Mouse (Mus musculus): ENCODE measurements around the gene Olfr437. TPM values are rescaled to one million over a fixed set of nuclear protein-coding genes. Genes with fewer than 3 reads are reported as not detected.
"Not testable (repeated sequence)": the region's sequence is repeated elsewhere in the genome, so short reads cannot be mapped to it uniquely, and the experiment has no call there.

Olfr437 gene
- polyA plus RNA-seq (2015; fragmentation: Nextera tagmentation; extraction: Ambion mirVana), result not detected in 2 replicates

DNA sequence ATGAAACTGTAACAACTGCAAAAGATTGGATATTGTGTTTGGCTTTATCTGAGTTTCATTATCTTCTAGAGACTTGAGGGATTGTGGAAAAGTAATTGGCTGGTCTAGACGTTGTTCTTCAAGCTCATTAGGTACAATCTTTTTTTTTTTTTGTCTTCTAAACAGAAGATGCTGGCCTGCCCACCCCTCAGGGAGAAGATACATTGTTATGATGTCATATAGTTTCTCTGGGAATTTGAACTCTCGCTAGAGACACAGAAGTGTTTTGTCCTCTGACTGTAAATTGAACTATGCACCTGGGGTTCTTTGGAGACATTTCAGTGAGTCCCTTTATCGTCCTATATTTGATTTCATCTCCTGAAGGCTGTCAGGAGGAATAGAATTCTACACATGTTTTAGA lies at the start of gene Olfr437:
Gene Olfr437, plus strand, starts transcription at position 301 of the 400 bp plus-strand sequence.
- Histone ChIP-seq H3K9me3 (ENCODE audit: low read length) (no peaks in the 10 kb centered on the region), H3K4me1 (ENCODE audit: insufficient read depth, low read length) (no peaks in the 10 kb centered on the region), H3K27ac (ENCODE audit: low read length) (no peak within 1 kb of the TSS), H3K4me3 (ENCODE audit: low read length) (no peak within 1 kb of the TSS), H3K36me3 (ENCODE audit: insufficient read depth, low read length) (no peaks in the 10 kb centered on the region), H3K27me3 (ENCODE audit: insufficient read depth, low read length) (no peaks in the 10 kb centered on the region), H3K4me2 (replicated peaks; ENCODE audit: low read depth, low read length) (no peak within 1 kb of the TSS), H3K9ac (replicated peaks; ENCODE audit: low read length) (no peak within 1 kb of the TSS)
- 69% methylated on average over 3 of the region's 3 CpGs for WGBS
- no peak for ATAC-seq (ENCODE audit: low FRiP score, low TSS enrichment)

DNA sequence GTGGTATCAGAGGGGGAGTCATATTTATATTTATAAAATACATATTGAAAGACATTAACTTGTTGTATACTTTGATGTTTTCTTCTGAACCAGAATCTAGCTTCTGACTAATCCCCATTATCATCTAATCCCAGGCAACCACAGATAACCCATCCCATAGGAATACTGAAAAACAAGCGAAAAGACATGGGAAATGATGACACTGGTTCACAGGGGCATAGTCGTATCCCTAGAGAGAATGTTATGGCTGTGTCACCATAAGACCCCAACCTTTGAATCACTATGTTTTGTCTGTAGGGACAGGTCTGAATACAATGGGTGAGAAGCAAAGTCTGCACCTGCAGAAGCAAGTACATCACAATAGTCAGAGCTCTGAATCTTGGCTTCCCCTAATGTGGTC lies 16.8 kb upstream of the Olfr437 start, which contains the start of gene Olfr237-ps1:
Gene Olfr237-ps1, plus strand, starts transcription at position 301 of the 400 bp plus-strand sequence.
- not testable (repeated sequence) for ATAC-seq (ENCODE audit: low FRiP score, low TSS enrichment); H3K9ac ChIP-seq (replicated peaks; ENCODE audit: low read length); H3K4me2 ChIP-seq (replicated peaks; ENCODE audit: low read depth, low read length); H3K36me3 ChIP-seq (ENCODE audit: insufficient read depth, low read length); H3K4me3 ChIP-seq (ENCODE audit: low read length); H3K27me3 ChIP-seq (ENCODE audit: insufficient read depth, low read length); H3K4me1 ChIP-seq (ENCODE audit: insufficient read depth, low read length); H3K9me3 ChIP-seq (ENCODE audit: low read length); H3K27ac ChIP-seq (ENCODE audit: low read length)
- 89% methylated on average over 2 of the region's 2 CpGs for WGBS

DNA sequence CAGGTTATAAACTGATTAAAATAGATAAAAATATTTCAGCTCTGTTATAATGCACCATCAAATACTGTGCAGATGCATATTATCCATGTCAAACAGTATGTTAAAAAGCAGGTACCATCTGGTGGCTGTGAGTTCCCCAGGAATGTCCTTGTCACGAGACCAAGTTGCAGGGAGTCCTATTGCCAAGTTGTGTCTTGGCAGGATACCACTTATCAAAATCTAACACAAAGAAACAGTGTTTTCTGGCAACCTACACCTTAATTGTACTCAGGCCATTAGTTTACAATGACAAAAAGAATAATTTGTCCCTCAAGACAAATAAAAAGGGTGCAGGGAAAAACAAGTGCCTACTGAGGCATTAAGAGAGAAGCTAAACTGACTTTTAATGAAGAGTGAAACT lies 3.6 kb upstream of the Olfr437 start:
- no peak overlapping the region for H3K27ac ChIP-seq (ENCODE audit: low read length)
- H3K9ac ChIP-seq (replicated peaks; ENCODE audit: low read length), result no peak overlapping the region
- H3K36me3 ChIP-seq (ENCODE audit: insufficient read depth, low read length), result no peaks in the 10 kb centered on the region
- no peaks in the 10 kb centered on the region for H3K27me3 ChIP-seq (ENCODE audit: insufficient read depth, low read length)
- H3K4me2 ChIP-seq (replicated peaks; ENCODE audit: low read depth, low read length), result no peak overlapping the region
- no peak overlapping the region for H3K4me3 ChIP-seq (ENCODE audit: low read length)
- no peaks in the 10 kb centered on the region for H3K4me1 ChIP-seq (ENCODE audit: insufficient read depth, low read length)
- H3K9me3 ChIP-seq (ENCODE audit: low read length), result no peaks in the 10 kb centered on the region
- no peak for ATAC-seq (ENCODE audit: low FRiP score, low TSS enrichment)
- WGBS, result 74% methylated on average over 1 of the region's 1 CpGs

DNA sequence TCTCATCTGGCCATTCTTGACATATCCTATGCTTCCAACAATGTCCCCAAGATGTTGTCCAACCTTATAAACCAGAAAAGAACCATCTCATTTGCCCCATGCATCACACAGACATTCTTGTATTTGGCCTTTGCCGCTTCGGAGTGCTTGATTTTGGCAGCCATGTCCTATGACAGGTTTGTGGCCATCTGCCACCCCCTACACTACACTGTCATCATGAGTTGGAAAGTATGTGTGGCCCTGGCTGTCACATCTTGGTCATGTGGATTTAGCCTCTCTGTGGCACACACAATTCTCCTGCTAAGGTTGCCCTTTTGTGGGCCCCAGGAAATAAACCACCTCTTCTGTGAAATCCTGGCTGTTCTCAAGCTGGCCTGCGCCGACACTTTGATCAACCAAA lies 4.2 kb downstream of the Olfr437 start:
- no peak overlapping the region for H3K9ac ChIP-seq (replicated peaks; ENCODE audit: low read length)
- H3K4me2 ChIP-seq (replicated peaks; ENCODE audit: low read depth, low read length), result no peak overlapping the region
- 91% methylated on average over 4 of the region's 4 CpGs for WGBS
- H3K9me3 ChIP-seq (ENCODE audit: low read length), result no peaks in the 10 kb centered on the region
- H3K36me3 ChIP-seq (ENCODE audit: insufficient read depth, low read length), result no peaks in the 10 kb centered on the region
- H3K4me1 ChIP-seq (ENCODE audit: insufficient read depth, low read length), result no peaks in the 10 kb centered on the region
- no peak overlapping the region for H3K27ac ChIP-seq (ENCODE audit: low read length)
- no peaks in the 10 kb centered on the region for H3K27me3 ChIP-seq (ENCODE audit: insufficient read depth, low read length)
- no peak for ATAC-seq (ENCODE audit: low FRiP score, low TSS enrichment)
- H3K4me3 ChIP-seq (ENCODE audit: low read length), result no peak overlapping the region

DNA sequence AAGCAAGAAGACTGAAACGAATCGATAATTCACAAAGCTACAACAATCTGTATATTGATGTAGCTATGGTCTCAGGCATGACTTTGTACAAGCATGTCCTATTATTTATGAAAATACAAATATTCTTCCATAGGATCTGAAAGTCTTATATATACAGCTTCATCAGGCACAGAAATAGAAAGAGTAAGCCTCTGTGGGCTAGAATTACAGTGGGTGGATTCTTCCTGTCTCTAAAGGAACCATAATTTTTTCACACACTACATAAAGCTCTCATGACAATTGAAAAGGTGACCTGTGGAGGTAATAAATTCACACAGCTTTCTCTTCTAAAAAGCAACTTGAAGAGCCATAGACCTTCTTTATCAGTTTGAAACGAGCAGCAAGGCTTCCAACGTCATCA lies 8.8 kb downstream of the Olfr437 start, which contains the start of gene Olfr13:
Gene Olfr13, plus strand, starts transcription at position 301 of the 400 bp plus-strand sequence.
- Histone ChIP-seq H3K4me1 (ENCODE audit: insufficient read depth, low read length) (no peaks in the 10 kb centered on the region), H3K4me3 (ENCODE audit: low read length) (no peak within 1 kb of the TSS), H3K36me3 (ENCODE audit: insufficient read depth, low read length) (no peaks in the 10 kb centered on the region), H3K9me3 (ENCODE audit: low read length) (no peaks in the 10 kb centered on the region), H3K9ac (replicated peaks; ENCODE audit: low read length) (no peak within 1 kb of the TSS), H3K27me3 (ENCODE audit: insufficient read depth, low read length) (no peaks in the 10 kb centered on the region), H3K27ac (ENCODE audit: low read length) (no peak within 1 kb of the TSS), H3K4me2 (replicated peaks; ENCODE audit: low read depth, low read length) (no peak within 1 kb of the TSS)
- 55% methylated on average over 4 of the region's 4 CpGs for WGBS
- no peak for ATAC-seq (ENCODE audit: low FRiP score, low TSS enrichment)

DNA sequence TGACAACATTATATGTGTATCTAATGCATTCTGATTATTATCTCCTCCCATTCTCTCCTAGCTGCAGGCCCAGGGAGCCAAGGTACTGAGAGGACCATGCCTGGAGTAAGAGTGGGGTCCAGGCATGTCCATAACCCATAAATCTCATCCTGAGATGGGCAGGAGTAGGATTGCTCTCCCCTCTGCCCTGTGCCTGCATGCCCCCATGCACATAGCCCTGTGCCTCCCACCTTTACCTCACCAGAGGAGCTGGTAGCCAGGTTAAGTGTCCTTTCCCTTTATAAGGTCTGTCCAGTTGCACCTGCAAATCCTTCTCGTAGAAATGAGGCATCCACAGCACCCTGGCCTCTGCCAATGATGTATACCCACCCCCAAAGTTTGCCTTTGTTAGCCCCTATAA lies 15.0 kb downstream of the Olfr437 start:
- H3K9ac ChIP-seq (replicated peaks; ENCODE audit: low read length), result no peak overlapping the region
- H3K27me3 ChIP-seq (ENCODE audit: insufficient read depth, low read length), result no peaks in the 10 kb centered on the region
- no peak overlapping the region for H3K27ac ChIP-seq (ENCODE audit: low read length)
- 59% methylated on average over 1 of the region's 1 CpGs for WGBS
- no peaks in the 10 kb centered on the region for H3K9me3 ChIP-seq (ENCODE audit: low read length)
- H3K36me3 ChIP-seq (ENCODE audit: insufficient read depth, low read length), result no peaks in the 10 kb centered on the region
- H3K4me1 ChIP-seq (ENCODE audit: insufficient read depth, low read length), result no peaks in the 10 kb centered on the region
- H3K4me2 ChIP-seq (replicated peaks; ENCODE audit: low read depth, low read length), result no peak overlapping the region
- no peak overlapping the region for H3K4me3 ChIP-seq (ENCODE audit: low read length)
- ATAC-seq (ENCODE audit: low FRiP score, low TSS enrichment), result no peak

DNA sequence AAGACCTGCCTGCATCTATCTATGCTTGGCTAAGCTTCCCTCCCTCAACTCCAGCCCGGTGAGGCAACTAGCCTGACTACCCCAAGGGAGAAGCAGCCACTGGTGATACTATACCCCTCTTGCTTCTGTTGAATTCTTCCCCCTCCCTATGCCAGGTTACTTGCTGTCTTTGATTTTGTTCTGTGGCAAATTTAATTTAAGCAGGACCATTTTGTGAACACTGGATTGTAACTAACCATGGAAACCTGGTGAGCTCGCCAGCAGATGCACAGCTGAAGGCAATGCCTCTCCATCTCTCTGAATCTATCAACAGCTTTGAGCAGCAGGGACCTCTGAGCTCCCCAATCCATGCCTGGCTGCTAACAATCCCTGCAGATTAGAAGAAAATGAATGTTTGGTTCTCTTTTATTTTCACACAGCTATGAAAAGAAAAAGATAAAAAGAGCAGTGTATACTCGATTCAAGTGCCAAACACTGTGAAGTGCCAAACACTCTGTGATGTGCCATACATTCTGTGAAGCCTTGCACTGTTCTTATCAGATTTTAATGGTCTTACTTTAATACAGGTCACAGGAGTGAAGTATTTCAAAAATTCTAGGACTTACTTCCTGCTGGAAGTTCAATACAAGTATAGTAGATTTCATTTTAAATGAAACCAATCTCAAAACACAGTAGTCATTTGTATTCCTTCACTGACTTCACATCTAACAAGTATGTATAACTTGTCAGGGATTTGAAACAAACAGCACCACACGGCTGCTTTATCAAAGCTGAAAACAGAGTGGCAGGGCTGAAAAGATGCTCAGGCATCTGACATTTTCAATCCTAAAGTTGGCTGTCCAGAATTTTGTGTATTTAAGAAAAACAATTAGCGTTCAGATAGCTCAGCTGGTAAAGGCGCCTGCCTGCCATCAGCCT lies 15.8 kb downstream of the Olfr437 start:
- no peak overlapping the region for H3K4me2 ChIP-seq (replicated peaks; ENCODE audit: low read depth, low read length)
- H3K4me3 ChIP-seq (ENCODE audit: low read length), result no peak overlapping the region
- no peaks in the 10 kb centered on the region for H3K4me1 ChIP-seq (ENCODE audit: insufficient read depth, low read length)
- no peak for ATAC-seq (ENCODE audit: low FRiP score, low TSS enrichment)
- H3K36me3 ChIP-seq (ENCODE audit: insufficient read depth, low read length), result no peaks in the 10 kb centered on the region
- H3K9ac ChIP-seq (replicated peaks; ENCODE audit: low read length), result no peak overlapping the region
- H3K27me3 ChIP-seq (ENCODE audit: insufficient read depth, low read length), result no peaks in the 10 kb centered on the region
- WGBS, result 68% methylated on average over 6 of the region's 6 CpGs
- no peak overlapping the region for H3K27ac ChIP-seq (ENCODE audit: low read length)
- no peaks in the 10 kb centered on the region for H3K9me3 ChIP-seq (ENCODE audit: low read length)

DNA sequence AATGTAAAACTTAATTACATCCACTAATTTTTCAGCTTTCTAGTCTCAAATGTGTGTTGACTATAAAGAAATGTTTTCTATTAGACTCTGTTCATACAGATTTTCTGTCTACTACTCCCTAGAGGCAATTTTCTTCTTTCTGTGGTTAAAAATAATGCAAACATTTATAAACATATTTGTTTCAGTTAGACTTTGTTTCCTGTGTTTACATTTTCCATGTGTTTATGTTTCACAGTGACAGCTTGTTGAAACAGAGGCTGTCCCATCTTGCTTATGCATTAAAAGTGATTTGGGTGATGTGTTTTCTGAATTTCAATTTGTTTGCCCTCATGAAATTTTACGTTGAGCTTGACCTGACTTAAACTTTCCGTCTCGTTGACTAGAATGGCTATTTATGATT lies 27.9 kb downstream of the Olfr437 start:
- Histone ChIP-seq H3K4me3 (ENCODE audit: low read length) (no peak overlapping the region), H3K36me3 (ENCODE audit: insufficient read depth, low read length) (no peaks in the 10 kb centered on the region), H3K27me3 (ENCODE audit: insufficient read depth, low read length) (no peaks in the 10 kb centered on the region), H3K9ac (replicated peaks; ENCODE audit: low read length) (no peak overlapping the region), H3K9me3 (ENCODE audit: low read length) (no peaks in the 10 kb centered on the region), H3K27ac (ENCODE audit: low read length) (no peak overlapping the region), H3K4me2 (replicated peaks; ENCODE audit: low read depth, low read length) (no peak overlapping the region), H3K4me1 (ENCODE audit: insufficient read depth, low read length) (no peaks in the 10 kb centered on the region)
- 69% methylated on average over 3 of the region's 3 CpGs for WGBS
- ATAC-seq (ENCODE audit: low FRiP score, low TSS enrichment), result no peak

DNA sequence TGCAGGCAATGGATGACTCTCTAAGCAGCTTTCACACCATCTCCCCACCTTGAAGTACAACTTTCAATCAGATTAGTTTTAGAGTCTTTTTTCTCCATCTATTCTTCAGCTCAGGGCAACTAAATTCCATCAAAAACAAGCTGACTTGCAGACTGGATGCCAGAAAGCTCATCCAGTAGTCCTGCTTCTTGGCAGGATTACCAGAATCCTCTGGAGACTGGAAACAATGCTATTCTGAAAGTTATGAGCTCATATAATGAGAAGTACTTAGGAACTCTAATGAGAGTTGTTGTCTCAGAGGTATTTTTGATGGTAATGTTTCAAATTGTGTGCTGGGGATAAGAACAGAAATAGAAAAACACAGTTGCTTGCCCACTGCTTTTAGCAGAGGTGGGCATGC lies 33.7 kb downstream of the Olfr437 start, which contains the start of gene Olfr435:
Gene Olfr435, plus strand, starts transcription at position 366 of the 400 bp plus-strand sequence.
- Histone ChIP-seq H3K36me3 (ENCODE audit: insufficient read depth, low read length) (no peaks in the 10 kb centered on the region), H3K4me3 (ENCODE audit: low read length) (no peak within 1 kb of the TSS), H3K4me2 (replicated peaks; ENCODE audit: low read depth, low read length) (no peak within 1 kb of the TSS), H3K9ac (replicated peaks; ENCODE audit: low read length) (no peak within 1 kb of the TSS), H3K27ac (ENCODE audit: low read length) (no peak within 1 kb of the TSS), H3K4me1 (ENCODE audit: insufficient read depth, low read length) (no peaks in the 10 kb centered on the region), H3K9me3 (ENCODE audit: low read length) (no peaks in the 10 kb centered on the region), H3K27me3 (ENCODE audit: insufficient read depth, low read length) (no peaks in the 10 kb centered on the region)
- ATAC-seq (ENCODE audit: low FRiP score, low TSS enrichment), result no peak

DNA sequence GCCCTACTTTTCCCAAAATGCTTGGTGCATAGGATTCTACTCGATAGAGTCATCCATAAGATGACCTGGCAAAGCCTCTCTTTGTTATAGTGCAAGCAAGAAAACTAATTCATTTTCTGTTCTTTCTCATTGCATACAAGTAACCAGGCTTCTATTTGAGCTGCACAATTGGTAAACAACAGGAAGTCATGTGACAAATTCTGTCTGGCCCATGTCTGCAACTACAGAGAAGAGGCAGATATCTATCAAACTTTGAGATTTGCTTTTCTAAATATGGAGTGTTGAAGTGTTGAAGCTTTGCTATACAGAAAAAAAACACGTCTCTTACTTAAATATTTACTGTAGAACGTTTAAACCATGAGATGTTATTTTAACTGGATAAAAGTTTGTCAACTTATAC lies 35.0 kb downstream of the Olfr437 start:
- Histone ChIP-seq H3K4me1 (ENCODE audit: insufficient read depth, low read length) (no peaks in the 10 kb centered on the region), H3K4me2 (replicated peaks; ENCODE audit: low read depth, low read length) (no peak overlapping the region), H3K4me3 (ENCODE audit: low read length) (no peak overlapping the region), H3K36me3 (ENCODE audit: insufficient read depth, low read length) (no peaks in the 10 kb centered on the region), H3K9ac (replicated peaks; ENCODE audit: low read length) (no peak overlapping the region), H3K9me3 (ENCODE audit: low read length) (no peaks in the 10 kb centered on the region), H3K27ac (ENCODE audit: low read length) (no peak overlapping the region), H3K27me3 (ENCODE audit: insufficient read depth, low read length) (no peaks in the 10 kb centered on the region)
- no peak for ATAC-seq (ENCODE audit: low FRiP score, low TSS enrichment)
- 80% methylated on average over 3 of the region's 3 CpGs for WGBS

Data from kidney, embryonic 16.5 days (tissue).